33 mouse cellular contexts compared by ENCODE assay signal in genomic region chr13:105132370-105132769, GRCm38 (mm10). TPM values are rescaled to one million over a fixed set of nuclear protein-coding genes. Genes with fewer than 3 reads are reported as not detected.
DNase-seq lines count a peak whose midpoint lies in the region; ATAC-seq and TF ChIP-seq lines count a peak whose summit lies in the region.
"Had no signal": no experiment of that assay in that cellular context is flagged by ENCODE, and none has a peak within 500 bp of the region (broad histone marks: within the 10 kb centered on the region; RNA-seq: fewer than 3 reads in every experiment).

No protein-coding gene starts in this region.

- H3K4me3 ChIP-seq in kidney, postnatal 0 days (replicated peaks; ENCODE audit: low read depth, low read length) = no peak overlapping the region
- H3K4me3 ChIP-seq in intestine, postnatal 0 days (ENCODE audit: low read depth, low read length) = no peak overlapping the region
- H3K4me3 ChIP-seq: embryonic facial prominence, embryonic 10.5 days; embryonic facial prominence, embryonic 13.5 days; erythroblast, embryonic 14.5 days; forebrain, embryonic 12.5 days; forebrain, embryonic 15.5 days; heart, adult 2 months; heart, embryonic 10.5 days; heart, embryonic 13.5 days; hindbrain, embryonic 12.5 days; hindbrain, embryonic 15.5 days had no signal

- 32% methylated on average over 6 of the region's 6 CpGs for WGBS in kidney, postnatal 0 days
- WGBS in intestine, postnatal 0 days = 33% methylated on average over 6 of the region's 6 CpGs

- DNase-seq in heart, adult 11 months = peak; percentile 66
- DNase-seq in heart, postnatal 25 days (ENCODE audit: low spot score) = no peak
- peak; percentile 20 for DNase-seq in kidney, postnatal 0 days (ENCODE audit: low spot score)
- no peak for DNase-seq in kidney, postnatal 10 days
- DNase-seq in right cerebral cortex, postnatal 25 days = no peak
- DNase-seq: adrenal gland, adult 8-10 months; adrenal gland, postnatal 25 days; cerebellum, adult 11-12 months; cerebellum, adult 8-10 months; cerebellum, postnatal 10 days; cerebellum, postnatal 36 days; embryo, embryonic 11 days; gastrocnemius, postnatal 25 days had no signal

- H3K4me2 ChIP-seq in kidney, postnatal 0 days (ENCODE audit: low read length) = no peak overlapping the region
- peak overlapping the region; percentile 13; the same call in 1 of the 2 replicates for H3K4me2 ChIP-seq in intestine, postnatal 0 days (replicated peaks; ENCODE audit: low read depth)
- H3K4me2 ChIP-seq: embryonic facial prominence, embryonic 13.5 days; forebrain, embryonic 12.5 days; forebrain, embryonic 15.5 days; heart, embryonic 13.5 days; hindbrain, embryonic 12.5 days; hindbrain, embryonic 15.5 days had no signal

- H3K27me3 ChIP-seq in kidney, postnatal 0 days (ENCODE audit: insufficient read depth, low read length) = no peaks in the 10 kb centered on the region
- no peaks in the 10 kb centered on the region for H3K27me3 ChIP-seq in intestine, postnatal 0 days (replicated peaks; ENCODE audit: control insufficient read depth, insufficient read depth, low read length)
- H3K27me3 ChIP-seq: embryonic facial prominence, embryonic 13.5 days; forebrain, embryonic 12.5 days; forebrain, embryonic 15.5 days; heart, embryonic 13.5 days; hindbrain, embryonic 12.5 days; hindbrain, embryonic 15.5 days had no signal

- H3K36me3 ChIP-seq in kidney, postnatal 0 days (ENCODE audit: insufficient read depth, low read length) = no peaks in the 10 kb centered on the region
- H3K36me3 ChIP-seq in intestine, postnatal 0 days (ENCODE audit: control insufficient read depth, insufficient read depth) = no peaks in the 10 kb centered on the region
- H3K36me3 ChIP-seq: embryonic facial prominence, embryonic 10.5 days; embryonic facial prominence, embryonic 13.5 days; forebrain, embryonic 12.5 days; forebrain, embryonic 15.5 days; heart, embryonic 10.5 days; heart, embryonic 13.5 days; hindbrain, embryonic 12.5 days; hindbrain, embryonic 15.5 days had no signal

- H3K27ac ChIP-seq in kidney, postnatal 0 days = no peak overlapping the region
- no peak overlapping the region for H3K27ac ChIP-seq in intestine, postnatal 0 days (ENCODE audit: low read depth, low read length)
- H3K27ac ChIP-seq: embryonic facial prominence, embryonic 10.5 days; embryonic facial prominence, embryonic 13.5 days; forebrain, embryonic 12.5 days; forebrain, embryonic 15.5 days; heart, embryonic 10.5 days; heart, embryonic 13.5 days; hindbrain, embryonic 12.5 days; hindbrain, embryonic 15.5 days had no signal

- TF ChIP-seq CTCF in kidney, postnatal 0 days (IDR thresholded peaks at IDR 0.05; ENCODE audit: low read depth) = no peak
- no peak for TF ChIP-seq CTCF in intestine, postnatal 0 days (IDR thresholded peaks at IDR 0.05; ENCODE audit: low read depth)

- H3K4me1 ChIP-seq in kidney, postnatal 0 days (replicated peaks; ENCODE audit: insufficient read depth, low read length) = no peaks in the 10 kb centered on the region
- no peaks in the 10 kb centered on the region for H3K4me1 ChIP-seq in intestine, postnatal 0 days (replicated peaks; ENCODE audit: control insufficient read depth, insufficient read depth, low read length)
- H3K4me1 ChIP-seq: embryonic facial prominence, embryonic 10.5 days; embryonic facial prominence, embryonic 13.5 days; forebrain, embryonic 12.5 days; forebrain, embryonic 15.5 days; hindbrain, embryonic 12.5 days; hindbrain, embryonic 15.5 days had no signal

- no peaks in the 10 kb centered on the region for H3K9me3 ChIP-seq in kidney, postnatal 0 days (replicated peaks; ENCODE audit: low read length)
- H3K9me3 ChIP-seq in intestine, postnatal 0 days (ENCODE audit: control insufficient read depth) = no peaks in the 10 kb centered on the region
- H3K9me3 ChIP-seq: embryonic facial prominence, embryonic 10.5 days; embryonic facial prominence, embryonic 13.5 days; forebrain, embryonic 12.5 days; forebrain, embryonic 15.5 days; heart, embryonic 10.5 days; heart, embryonic 13.5 days; hindbrain, embryonic 12.5 days; hindbrain, embryonic 15.5 days had no signal

- intact Hi-C loops in heart, postnatal 25 days (cut with DNase I) = no loop called here

- no peak overlapping the region for H3K9ac ChIP-seq in kidney, postnatal 0 days (ENCODE audit: low read depth, low read length)
- no peak overlapping the region for H3K9ac ChIP-seq in intestine, postnatal 0 days (ENCODE audit: low read depth, low read length)
- H3K9ac ChIP-seq: embryonic facial prominence, embryonic 13.5 days; forebrain, embryonic 12.5 days; forebrain, embryonic 15.5 days; heart, embryonic 13.5 days; hindbrain, embryonic 12.5 days; hindbrain, embryonic 15.5 days had no signal

- ATAC-seq in kidney, postnatal 0 days (replicated peaks; ENCODE audit: low FRiP score, low read depth) = peak; percentile 73
- peak; percentile 95 for ATAC-seq in intestine, postnatal 0 days
- ATAC-seq: activated CD4-positive, CD25-positive, alpha-beta regulatory T cell, adult 4 months; forebrain, embryonic 15.5 days had no signal

RNA-seq across cellular contexts. Expression of gene 4933425L06Rik, which starts 50.4 kb away (rescaled TPM):
- total RNA-seq in heart, postnatal 25 days (2021) = not detected
- not detected in 2 replicates for polyA plus RNA-seq in kidney, postnatal 0 days (2015; fragmentation: Nextera tagmentation; extraction: Ambion mirVana)
- polyA plus RNA-seq in intestine, postnatal 0 days (2015; fragmentation: Nextera tagmentation; extraction: Ambion mirVana) = not detected in 2 replicates
- total RNA-seq: adrenal gland, adult 8-10 months; adrenal gland, postnatal 25 days; ES-E14; gastrocnemius, adult 8-10 months; gastrocnemius, postnatal 25 days; heart, adult 2 months; heart, postnatal 14 days; hematopoietic stem cell, adult 5-6 weeks had no signal
- polyA plus RNA-seq: activated CD4-positive, CD25-positive, alpha-beta regulatory T cell, adult 4 months; brain, embryonic 14.5 days; cortical plate, adult 2 months; embryonic facial prominence, embryonic 10.5 days; embryonic facial prominence, embryonic 13.5 days; erythroblast, embryonic 14.5 days; forebrain, embryonic 12.5 days; forebrain, embryonic 15.5 days; gonadal fat pad, adult 2 months; heart, adult 2 months; heart, embryonic 10.5 days; heart, embryonic 13.5 days; heart, embryonic 16.5 days; hindbrain, embryonic 12.5 days; hindbrain, embryonic 15.5 days had no signal

Comparison
In these comparisons a context has a peak if more than half of its experiments do, and no peak if none do; other contexts are left out.
1. DNase-seq: peak in heart, adult 11 months (single experiment) and kidney, postnatal 0 days (single experiment); none in heart, postnatal 25 days (single experiment), kidney, postnatal 10 days (single experiment) and right cerebral cortex, postnatal 25 days (single experiment).